Mouse (Mus musculus): Measurements from ENCODE around the gene Fga.

Fga gene

DNA sequence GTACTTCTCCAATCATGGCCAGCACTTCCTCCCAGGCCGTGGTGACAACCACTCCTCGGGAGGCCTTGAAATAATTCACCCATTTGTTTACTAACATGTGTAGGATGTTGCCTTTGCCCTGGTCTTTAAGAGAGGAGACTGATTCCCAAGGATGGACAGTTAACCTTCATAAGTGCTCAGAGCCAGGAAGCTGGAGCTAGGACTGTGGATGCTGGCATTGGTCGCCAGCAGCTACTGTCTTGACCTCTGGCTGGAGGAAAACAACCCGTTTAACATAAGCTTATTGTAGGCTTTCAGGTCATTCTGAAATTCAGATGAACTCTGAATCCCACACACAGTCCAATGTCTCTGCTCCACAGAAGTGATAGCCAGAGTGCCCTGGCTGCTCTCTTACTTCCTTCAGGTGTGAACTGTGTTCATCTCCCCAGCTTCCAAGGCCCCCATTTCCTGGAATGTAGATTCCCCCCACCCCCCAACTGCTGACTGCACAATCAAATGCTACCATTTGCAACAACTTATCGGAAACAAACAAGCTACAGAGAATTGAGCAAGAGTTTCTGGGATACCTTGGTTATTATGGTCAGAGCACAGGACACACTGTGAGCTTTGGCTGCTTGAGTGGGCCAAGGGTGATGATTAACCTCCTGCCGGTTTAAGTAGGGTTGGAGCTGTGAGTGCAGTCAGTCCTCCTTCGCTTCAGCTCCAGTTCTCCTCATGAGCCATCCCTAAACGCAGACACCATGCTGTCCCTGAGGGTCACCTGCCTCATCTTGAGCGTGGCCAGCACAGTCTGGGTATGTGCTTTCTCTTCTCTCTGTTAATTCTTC is at the start of gene Fga:
Fga (plus strand) TSS at position 602 of the 827 bp plus-strand sequence.
- no peak for DNase-seq (ENCODE audit: low read depth, low spot score)

DNA sequence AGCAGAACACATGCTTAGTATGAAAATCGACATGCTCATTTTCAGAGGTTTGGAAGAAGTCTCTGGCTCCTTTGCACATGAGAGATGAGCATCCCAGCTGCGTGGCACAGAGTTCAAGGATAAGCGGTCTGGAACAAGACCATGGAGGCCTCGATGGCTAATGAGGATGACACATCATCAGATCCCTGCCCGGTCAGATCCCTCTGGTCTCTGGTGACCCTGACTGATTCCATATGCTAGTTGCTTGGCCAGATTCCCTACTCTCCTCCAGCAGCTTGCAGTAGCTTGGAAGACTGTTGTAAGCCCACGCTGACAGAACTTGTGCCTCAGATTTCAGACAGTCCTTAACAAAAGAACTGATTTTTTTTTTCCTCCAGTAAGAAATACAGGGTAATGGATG is 45.1 kb upstream of the Fga start:
- DNase-seq (ENCODE audit: low read depth, low spot score), result no peak

DNA sequence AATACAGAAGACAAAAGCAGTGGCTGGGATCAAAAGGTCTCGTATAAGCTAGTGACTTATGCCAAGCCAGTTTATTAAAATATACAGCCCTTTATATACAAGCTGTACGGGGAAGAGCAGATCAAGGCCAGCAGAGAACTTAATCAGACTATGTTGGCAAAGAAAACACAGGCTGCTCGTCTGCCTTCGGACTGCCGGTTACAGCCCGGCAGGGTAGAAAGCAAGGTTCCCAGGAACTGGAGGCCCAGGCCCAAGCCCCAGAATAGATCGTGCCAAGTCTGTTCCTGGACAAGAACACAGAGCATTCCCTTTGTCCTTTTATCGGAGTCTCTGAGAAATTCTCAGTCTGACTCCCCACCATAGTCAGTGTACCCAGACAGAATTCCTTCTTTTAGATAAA is 44.0 kb upstream of the Fga start:
- no peak for DNase-seq (ENCODE audit: low read depth, low spot score)

DNA sequence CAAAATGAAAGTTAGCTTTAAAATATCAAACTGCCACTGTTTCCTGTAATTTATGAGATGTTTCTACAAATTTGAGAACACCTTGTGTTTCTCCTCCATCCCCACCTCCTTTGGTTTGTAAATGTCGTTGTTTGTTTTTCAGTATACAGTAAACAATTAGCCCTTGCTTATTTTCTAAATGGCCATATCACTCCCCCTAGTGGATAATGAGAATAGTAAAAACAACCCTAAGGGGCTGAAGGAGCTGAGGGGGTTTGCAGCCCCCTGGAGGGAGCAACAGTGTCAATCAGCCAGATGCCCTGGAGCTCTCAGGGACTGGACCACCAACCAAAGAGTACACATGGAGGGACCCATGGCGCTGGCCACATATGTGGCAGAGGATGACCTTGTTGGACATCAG is 41.0 kb upstream of the Fga start:
- no peak for DNase-seq (ENCODE audit: low read depth, low spot score)

DNA sequence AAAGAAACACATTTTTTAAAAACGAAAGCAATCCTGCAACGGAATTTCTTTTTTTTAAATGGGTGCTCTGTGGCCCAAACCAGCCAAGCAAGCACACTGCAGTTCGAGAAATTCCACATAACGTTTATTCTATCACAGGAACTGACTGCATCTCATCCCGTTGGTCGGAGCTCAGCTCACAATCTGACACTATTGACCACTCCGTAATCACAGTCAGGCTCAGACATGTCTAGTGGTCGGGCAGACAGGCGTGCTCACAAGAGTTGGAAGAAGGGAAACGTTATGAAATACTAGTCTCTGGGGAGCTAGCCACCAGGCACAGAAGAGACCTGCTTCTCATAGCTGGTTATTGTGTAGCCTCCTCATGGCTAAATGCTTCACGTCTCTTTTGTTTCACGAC is 33.9 kb upstream of the Fga start:
- DNase-seq (ENCODE audit: low read depth, low spot score), result no peak

DNA sequence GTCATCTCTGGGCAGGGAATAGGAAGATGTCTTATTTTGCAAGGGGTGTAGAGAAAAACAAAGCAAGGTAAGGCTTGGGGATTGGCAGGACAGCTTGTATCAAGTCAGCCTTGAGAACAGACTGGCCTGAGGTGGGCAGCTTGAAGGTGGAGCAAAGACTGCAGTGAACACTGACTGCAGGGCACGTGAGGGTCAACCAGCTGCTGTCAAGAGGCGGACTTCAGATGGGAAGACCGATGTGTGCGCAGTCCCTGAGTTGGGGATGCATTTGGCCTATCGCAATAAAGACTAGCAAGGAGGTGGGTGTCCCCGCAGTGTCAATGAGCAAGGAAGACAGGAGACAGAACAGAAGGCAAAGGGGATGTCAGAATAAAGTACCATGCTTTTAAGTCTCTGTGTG is 32.9 kb upstream of the Fga start:
- DNase-seq (ENCODE audit: low read depth, low spot score), result no peak

DNA sequence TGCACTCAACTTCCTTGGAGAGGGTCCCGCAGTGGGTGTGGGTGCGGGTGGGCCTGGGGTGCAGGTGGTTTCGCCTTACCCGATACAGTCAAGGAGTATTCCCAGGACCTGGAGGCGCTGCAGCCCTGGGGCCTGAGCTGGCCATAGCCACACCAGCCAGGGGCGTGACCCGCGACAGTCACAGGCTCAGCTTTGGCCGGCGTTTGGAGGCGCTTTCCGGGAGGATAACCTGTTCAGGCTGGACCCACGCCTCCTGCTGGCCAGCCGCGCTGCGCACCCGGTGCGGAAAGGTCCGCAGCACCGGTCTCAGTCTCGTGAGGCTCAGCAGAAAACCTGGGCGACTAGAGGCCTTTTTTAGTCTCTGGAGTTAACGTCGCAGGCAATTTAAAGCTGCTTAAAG is 30.5 kb upstream of the Fga start:
- peak; percentile 67 for DNase-seq (ENCODE audit: low read depth, low spot score)

DNA sequence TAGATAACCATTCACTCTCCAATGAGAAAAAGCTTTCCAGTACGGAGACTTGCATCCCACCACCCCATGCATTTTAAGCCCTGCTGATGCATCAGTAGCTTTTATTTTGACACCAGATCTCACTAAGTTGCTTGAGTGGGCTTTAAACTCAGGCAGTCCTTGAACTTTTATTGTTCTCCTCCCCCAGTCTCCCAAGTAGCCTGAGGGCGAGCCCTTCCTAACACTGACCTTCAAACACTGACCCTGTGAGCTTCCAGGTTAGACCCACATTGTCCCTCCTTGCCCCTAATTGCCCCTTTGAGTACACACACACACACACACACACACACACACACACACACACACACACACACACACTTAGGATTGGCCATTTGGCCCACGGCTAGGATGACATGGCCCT is 29.2 kb upstream of the Fga start:
- DNase-seq (ENCODE audit: low read depth, low spot score), result peak; percentile 55

DNA sequence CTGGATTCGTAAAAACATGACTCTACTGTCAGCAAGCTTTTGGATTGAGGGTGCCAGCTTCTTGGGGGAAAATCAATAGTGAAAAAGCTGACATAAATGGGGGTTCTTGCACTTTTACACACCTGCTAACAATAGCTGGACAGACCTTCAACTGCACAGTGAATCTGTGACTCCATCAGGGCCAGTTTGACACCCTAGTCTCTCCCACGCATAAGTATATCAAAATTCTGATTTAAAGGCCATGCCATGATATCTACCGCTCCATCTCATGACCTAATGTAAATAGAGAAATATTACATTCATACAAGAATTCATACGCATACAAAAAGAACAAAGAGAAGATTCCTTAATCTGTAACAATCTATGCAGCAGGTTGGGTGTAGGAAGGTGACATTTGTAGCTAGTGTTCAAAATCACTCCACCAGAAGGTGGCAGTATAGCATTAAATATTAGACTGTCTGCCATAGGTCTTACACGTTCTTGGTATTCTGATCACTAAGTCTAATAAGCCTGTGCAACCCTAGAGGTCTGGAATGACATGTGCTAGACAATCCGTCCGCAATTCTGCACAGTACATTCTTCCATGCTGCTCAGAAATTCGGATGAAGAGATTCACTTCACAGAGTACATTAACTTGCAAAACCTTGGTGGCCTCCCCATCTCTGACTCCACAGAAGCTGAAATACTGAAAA is 27.0 kb upstream of the Fga start:
- DNase-seq (ENCODE audit: low read depth, low spot score), result peak; percentile 74

DNA sequence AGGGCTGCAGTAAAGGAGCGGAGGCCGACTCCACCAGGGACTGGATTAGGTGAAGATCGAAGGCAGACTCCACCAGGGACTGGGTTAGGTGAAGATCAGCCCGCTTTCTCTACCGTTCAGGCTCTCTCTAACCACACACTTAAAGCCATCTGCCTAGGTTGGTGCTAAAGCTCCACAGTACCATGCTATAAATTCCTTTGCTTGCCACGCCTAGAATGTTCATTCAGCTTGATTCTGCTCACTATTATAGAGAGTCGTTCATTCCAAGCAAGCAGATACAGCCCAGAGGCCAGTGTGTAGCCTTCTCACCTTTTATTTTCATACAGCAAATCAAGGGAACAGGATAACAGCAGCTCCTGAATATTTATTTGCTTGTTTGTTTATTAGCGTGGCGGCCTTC is 25.9 kb upstream of the Fga start:
- no peak for DNase-seq (ENCODE audit: low read depth, low spot score)

DNA sequence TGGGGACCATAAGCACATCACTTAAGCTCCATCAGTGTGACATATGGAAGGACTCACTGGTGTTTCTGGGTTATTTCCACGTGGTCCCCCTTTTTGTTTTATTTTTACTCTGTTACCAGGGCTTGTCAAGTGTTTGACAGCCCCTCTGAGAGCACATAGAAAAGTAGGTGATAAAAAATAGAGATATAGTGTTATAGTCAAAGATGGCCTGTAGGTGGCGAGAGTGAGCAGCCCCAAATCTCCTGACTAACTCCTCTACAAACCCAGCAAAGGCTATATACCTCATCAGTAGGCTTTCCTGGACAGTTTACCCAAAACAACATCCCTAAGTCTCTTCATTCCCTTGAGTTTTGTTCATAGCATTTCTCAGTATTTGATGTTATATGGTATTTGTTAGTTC is 23.7 kb upstream of the Fga start:
- DNase-seq (ENCODE audit: low read depth, low spot score), result peak; percentile 73

DNA sequence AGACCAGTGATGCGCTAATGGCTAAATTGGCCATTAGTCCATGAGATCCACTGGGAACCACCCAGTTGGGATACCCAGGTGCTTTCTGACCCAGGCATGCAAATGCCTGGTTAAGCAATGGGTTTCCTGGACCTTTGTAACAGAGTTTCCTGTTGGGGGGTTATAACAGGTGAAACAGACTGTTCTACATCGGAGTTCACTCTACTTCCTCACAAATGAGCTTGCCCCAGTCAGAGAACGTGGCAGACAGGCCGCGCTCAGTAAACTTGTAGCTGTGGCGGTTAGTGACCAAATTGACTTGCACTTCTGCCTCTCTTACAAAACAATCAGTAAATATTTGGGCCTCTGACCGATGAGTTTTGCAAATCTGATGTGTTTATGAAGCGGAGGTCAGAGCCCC is 22.8 kb upstream of the Fga start:
- DNase-seq (ENCODE audit: low read depth, low spot score), result no peak

DNA sequence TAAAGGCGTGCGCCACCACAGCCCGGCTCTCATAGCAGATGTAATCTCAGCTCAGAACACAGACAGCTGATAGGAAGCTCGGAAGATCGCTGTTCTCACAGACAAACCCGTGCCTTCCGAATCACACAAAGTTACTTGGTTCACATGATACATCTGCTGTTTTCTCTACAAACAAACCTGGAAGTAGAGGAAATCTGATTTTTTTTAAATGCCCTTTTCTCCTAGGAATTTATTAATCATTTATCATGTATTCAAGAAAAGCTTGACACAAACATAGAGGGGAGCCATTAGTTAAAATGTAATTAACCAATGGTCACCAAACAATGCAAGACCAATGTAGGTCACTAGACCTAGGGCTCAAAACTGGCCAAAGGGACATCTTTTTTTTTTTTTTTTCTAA is 21.1 kb upstream of the Fga start:
- DNase-seq (ENCODE audit: low read depth, low spot score), result no peak

DNA sequence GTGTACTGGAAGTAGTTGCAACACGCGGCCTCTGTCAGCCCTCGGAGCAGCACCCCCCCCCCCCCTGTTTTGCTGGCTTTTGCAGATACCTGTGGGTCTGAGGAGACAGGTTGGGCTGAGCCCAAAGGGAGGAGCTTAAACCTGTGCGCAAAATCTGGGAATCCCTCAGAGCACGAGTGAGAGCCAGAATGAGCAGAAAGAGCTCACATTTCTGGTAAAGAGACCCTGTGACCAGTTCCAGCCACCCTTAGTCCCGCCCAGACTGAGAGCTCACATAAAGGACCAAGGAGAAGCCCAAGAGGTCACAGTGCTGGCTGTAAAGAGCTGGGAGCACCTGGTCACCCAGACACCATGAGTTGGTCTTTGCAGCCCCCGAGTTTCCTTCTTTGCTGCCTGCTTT is 18.3 kb upstream of the Fga start, which contains the start of gene Fgg:
Fgg (plus strand) TSS at position 168 of the 400 bp plus-strand sequence.
- DNase-seq (ENCODE audit: low read depth, low spot score), result no peak

DNA sequence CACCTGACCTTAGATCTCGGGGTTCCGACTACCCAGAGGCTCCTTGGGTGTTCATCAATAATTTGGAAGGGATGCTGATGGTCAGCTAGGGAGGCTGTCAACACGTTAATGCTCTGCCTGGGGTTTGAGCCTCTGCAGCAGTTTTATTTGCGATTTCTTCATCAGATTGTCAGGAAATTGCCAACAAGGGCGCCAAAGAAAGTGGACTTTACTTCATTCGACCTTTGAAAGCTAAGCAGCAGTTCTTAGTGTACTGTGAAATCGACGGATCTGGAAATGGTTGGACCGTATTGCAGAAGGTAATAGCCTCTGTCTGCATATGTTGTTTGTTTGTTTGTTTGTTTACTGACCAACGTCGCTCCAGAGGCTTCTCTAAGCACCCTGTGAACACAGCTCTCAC is 15.6 kb upstream of the Fga start:
- no peak for DNase-seq (ENCODE audit: low read depth, low spot score)

DNA sequence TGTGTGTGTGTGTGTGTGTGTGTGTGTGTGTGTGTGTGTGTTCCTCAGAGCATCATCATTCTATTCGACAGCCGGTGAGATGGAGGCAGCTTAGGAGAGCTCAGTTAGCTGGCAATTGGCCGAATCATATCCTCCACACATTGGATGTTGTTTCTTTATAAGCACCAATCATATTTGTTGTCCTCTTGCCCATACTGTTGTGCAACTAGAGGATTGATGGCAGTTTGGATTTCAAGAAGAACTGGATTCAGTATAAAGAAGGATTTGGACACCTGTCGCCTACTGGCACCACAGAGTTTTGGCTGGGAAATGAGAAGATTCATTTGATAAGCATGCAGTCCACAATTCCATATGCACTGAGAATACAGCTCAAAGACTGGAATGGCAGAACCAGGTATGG is 14.7 kb upstream of the Fga start:
- no peak for DNase-seq (ENCODE audit: low read depth, low spot score)

DNA sequence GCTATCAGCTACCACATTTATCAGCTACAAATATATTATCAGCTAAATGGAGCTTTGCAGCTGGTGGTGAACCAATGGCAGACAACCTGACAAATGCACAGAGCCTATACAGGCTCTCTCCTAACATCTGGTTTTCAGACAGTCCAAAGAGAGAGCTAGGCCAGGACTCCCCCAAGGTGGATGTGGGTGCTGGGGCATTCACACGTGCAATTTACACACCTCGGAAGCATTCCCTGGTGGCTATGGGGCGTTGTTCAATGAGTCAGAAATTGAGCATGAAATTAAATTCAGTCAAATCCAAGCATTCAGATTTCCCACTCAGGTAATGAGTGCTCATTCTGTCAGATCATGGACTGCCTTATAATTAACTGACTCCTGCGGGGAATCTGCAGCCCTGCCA is 14.3 kb upstream of the Fga start:
- DNase-seq (ENCODE audit: low read depth, low spot score), result no peak

DNA sequence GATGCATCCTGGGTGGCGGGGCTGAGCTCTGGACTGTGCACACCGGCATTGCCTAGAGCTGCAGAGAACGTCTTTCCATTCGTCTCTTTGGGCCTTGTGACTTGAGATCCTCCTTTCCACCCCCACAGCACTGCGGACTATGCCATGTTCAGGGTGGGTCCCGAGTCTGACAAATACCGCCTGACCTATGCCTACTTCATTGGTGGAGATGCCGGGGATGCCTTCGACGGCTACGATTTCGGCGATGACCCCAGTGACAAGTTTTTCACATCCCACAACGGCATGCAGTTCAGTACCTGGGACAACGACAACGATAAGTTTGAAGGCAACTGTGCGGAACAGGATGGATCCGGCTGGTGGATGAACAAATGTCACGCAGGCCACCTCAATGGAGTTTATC is 13.2 kb upstream of the Fga start:
- no peak for DNase-seq (ENCODE audit: low read depth, low spot score)

DNA sequence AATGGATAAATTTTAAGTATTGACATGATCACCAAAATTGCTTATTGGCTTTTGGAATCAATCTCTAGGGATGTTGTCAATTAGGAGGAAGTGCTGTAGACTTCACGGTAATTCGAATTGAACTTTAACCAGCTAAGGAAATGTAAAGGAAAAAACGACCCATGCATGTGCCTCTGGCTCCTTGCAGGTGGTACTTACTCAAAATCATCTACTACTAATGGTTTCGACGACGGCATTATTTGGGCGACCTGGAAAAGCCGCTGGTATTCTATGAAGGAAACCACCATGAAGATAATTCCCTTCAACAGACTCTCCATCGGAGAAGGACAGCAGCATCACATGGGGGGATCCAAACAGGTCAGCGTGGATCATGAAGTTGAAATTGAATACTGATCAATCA is 11.9 kb upstream of the Fga start:
- no peak for DNase-seq (ENCODE audit: low read depth, low spot score)

DNA sequence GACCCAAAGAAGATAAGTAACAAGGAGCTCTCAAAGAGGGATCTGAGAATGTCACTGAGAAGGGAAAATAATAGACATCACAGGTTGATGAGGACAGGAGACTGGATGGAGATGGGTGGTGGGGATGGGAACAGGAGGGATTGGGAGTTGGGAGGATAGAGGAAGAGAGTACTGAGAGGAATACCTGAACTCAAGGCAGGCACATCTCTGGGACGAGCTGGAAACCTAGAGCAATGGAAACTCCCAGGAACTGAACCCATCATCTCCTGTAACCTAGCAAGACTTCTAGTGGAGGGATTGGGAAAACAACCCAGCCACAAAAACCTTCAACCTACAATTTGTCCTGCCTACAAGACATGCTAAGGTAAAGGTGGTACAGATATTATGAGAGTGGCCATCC is 9.6 kb upstream of the Fga start:
- DNase-seq (ENCODE audit: low read depth, low spot score), result no peak

DNA sequence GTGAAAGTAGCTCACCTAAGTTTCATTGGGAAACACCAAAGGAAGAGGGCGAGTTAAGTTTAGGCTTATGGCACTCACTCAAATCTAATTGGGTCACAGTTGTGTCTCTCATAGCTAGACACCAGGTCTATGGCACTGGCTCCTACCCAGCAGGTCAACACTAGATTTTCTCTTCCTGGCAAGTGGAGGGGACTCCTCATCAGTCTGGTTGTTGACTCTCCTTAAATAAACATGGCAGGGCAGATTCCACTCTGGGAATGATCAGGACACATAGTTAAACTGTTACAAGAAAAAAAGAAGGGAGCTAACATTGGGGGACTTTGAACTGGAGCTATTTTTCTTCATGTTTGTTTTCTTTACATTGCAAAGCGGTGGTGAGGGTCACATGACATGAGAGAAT is 5.5 kb upstream of the Fga start:
- DNase-seq (ENCODE audit: low read depth, low spot score), result no peak

DNA sequence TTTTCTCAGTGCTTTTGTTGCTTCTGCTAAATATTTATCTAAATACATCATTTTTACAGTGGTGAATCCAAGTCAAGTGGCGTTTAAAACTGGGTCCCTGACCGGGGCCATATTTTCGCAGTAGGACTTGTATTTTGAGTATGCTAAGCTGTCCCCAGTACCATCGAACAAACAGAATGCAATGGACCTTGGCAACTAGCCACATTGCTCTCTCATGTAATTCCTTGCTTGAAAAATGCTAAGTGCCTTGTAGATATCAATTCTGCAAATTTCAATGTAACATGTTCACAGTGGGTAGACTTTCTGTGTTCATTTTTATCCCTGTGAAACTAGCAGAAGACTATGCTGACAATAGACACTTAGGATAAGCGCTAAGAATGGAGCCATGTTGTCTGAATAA is 4.7 kb upstream of the Fga start:
- DNase-seq (ENCODE audit: low read depth, low spot score), result no peak

DNA sequence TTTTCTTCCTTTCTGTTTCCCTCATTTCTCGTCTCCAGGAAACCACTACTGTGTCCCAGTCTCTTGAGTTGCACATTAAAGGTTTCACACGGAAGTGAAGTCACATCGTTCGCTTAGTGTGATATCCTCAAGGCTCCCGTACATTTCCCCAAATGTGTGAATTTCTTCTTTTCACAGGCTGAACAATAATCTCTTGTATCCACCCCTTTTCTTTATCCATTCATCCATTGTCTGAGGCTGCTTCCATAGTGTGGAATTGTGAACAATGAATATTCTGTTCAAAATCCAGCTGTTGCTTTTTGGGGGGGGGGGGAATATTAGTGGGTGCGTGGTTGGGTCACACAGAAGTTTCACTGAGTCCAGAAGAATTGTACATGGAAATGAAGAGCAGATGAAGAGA is 840 bp upstream of the Fga start:
- DNase-seq (ENCODE audit: low read depth, low spot score), result no peak

Measured in ZHBTc4 (cell line).